Mouse (Mus musculus) spleen, adult 18-20 months (tissue): ENCODE measurements around the gene Calhm2.

Source experiments
- DNase-seq, 2 experiments: peaks; one replicate each; pipeline ENCODE4 v3.0.0; 2022; ENCODE audit warnings: mixed read lengths in 2 of 2

Gene Calhm2

GRCm38 (mm10) chr19:47137771-47138421, at the start of gene Calhm2:
TSS of gene Calhm2 (minus strand) at chr19:47138294.
- DNase-seq, result peak; percentile 63 to 68

GRCm38 (mm10) chr19:47186514-47187275, 48.6 kb upstream of the Calhm2 start:
- DNase-seq, result no peak

- DNase-seq, result no peak
These were observed 46.6 kb upstream of the Calhm2 start for GRCm38 (mm10) chr19:47184736-47185135.

DNA sequence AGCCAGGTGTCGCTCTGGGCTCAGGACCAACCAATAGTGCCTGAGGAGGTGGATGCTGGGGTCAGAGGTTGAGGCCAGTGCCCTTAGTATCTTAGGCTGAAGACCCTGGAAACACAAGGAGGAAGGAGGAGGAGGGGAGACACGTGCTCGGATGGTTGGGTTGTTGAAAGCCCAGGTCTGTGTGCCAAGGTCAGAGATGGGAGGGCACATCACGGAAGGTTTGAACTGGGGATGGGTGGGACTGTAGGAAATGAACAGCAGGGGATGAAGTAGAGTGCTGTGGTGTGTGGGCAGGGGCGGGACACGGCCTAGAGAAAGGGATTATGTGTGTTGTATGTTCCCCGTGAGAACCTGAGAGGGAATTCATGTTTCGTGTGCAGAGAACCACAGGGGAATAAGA, 46.1 kb upstream of the Calhm2 start:
- DNase-seq, result no peak

DNA sequence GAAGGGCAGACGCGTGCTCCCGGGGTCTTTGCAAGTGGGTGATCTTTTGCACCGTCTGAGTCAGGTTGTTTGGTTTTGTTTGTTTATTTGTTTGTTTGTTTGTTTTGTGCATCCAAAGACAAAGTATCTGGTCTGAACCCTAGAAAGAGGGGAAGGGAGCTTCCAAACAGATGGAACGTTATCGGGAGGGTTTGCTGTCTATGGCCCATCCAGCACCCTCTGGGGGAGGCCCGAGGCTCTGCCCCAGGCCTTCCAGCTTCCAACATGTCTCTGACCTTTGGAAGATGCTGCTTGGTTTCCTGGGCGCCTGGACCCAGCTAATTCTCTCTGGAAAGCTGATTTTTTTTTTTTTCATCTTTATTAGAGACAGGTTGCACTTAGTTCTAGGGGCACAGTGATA, 41.9 kb upstream of the Calhm2 start:
- no peak for DNase-seq

DNA sequence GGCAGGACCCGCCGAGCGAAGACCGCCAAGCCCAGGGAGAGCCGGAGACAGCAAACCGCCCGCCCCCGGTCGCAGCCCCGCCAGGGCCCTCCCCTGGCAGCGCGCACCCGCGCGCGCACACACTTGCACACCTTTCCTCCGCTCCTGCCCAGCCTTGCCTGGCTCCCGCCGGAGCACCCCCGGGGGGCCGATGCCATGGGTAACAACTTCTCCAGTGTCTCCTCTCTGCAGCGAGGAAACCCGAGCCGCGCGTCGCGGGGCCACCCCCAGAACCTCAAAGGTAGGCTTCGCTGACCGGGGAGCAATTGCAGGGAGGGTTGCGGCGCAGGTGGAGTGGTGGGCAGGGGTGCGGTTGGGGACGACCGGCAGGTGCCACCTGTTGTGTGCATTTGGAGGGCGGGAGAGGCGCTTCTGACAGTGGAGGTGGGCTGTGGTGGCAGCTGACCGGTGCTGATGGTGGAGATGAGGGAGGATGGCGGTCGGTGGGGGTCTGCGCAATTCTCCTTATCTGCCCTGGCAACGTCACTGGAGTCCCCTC, 41.2 kb upstream of the Calhm2 start:
- no peak for DNase-seq

DNA sequence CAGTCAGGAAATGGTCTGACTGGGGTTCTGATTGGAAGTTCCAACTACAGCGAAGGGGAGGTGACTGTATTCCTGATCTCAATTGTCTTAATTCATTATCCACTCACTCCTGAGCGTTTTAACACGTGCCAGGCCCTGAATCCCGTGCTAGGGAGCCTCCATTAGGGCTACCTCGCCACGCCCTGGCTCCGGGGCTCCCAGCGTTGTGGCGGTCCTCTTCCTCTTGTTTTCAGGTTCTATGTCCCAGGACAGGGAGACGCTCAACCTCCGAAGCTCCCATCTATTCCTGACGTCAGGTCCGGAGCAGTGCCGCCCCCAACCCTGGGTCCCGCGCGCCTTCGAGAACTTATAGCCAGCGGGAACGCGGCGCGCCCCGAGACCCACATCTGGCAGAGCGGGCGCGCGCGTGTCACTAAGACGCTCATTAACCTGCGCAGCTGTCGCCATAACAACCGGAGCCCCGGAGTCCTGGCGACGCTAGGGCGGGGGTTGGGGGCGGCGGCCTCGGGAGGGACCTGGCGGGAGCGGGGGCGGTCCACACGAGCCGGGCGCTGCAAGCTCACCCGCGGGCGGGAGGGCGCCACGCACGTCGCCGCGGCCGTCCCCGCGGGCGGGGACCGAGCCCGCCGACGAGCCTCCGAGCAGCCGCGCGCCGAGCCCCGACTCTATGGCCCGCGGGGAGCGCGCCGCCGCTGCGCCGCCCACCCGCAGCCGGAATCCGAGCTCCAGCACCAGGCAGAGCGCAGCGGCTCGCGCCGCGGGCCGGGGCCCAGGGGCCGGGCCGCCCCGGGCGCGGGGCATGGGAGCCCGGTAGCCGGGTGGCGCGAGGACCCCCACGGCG, 40.6 kb upstream of the Calhm2 start, which contains the start of gene Neurl1a:
TSS of gene Neurl1a (plus strand) at position 390 of the 841 bp plus-strand sequence.
- no peak for DNase-seq

GRCm38 (mm10) chr19:47178001-47178400, 39.9 kb upstream of the Calhm2 start:
- DNase-seq, result no peak

DNA sequence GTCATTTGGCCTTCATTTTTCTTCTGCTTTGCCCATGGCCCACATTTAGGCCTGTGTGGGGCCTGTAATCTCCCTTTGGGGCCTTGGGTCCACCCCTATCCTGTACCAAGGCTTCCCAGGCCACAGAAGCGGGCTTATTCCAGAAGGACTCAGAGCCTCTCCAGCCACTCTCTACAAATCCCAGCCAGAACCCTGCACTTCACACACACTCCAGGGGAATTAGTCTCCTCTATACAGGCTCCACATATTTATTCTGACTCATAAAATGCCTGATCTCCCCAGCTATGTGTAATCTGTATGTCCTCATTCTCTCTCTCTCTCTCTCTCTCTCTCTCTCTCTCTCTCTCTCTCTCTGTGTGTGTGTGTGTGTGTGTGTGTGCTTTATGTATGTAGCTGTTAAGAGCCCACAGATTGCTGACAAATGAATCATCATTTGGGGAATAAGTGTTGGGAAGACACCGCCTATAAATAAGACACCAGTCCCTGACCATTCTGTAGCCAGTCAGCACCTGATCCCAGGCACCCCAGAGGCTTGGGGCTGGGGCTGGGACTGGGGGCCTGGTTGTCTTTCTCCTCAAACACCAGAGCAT, 38.9 kb upstream of the Calhm2 start:
- DNase-seq, result no peak

DNA sequence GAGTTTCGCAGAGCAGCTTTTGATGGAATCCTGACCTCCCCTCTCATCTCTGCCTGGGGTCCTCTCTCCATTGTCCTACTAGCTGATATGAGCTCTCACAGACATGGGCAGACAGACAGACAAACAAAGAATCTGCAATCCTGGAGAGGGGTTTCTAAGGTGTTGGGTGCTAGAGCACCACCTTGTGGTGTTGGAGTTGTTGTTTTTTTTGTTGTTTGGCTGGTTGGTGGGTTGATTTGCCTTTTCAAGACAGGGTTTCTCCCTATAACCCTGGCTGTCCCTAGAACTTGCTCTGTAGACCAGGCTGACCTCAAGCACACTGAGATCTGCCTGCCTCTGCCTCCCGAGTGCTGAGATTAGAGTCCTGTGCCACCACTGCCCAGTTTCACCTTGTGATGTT, 37.4 kb upstream of the Calhm2 start:
- DNase-seq, result no peak

DNA sequence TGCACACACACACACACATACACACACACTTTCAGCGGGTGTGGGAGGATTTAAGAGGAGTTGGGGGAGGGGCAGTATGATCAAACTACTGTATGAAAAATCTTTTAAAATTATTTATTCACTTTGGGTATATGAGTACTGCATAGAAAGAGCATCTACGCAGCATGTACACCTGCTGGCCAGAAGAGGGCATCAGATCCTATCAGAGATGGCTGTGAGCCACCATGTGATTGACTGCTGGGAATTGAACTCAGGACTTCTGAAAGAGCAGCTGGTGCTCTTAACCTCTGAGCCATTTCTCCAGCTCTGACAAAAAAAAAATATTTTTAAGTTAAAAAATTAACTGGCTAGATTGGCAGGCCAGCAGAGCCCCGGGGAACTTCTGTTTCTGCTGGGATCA, 36.4 kb upstream of the Calhm2 start:
- no peak for DNase-seq

DNA sequence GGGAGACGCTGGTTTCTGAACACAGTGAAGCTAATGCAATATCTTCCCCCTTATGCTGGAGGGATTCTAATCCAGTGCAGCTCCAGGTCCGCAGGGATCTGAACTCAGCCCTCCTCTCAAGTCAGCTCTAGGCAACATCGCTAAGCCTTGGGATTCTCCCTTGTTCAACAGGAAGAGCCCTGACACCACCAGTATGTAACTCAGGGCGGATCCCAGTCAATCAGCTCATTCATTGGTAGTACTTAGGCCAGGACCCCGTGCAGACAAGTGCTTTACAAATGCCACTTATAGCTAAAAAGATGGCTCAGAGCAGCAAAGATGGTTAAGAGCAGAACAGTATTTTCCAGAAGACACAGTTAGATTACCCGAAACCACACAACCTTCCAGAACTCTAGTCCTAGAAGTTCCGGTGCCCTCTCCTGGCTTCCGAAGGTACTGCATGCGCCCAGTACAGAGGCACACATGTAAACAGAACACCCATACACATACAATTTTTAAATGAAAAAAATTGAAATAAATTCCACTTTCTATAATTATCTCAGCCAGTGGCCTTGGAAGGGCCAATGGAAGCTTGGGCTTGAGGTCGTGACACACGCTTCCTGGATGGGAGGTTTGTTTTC, 30.8 kb upstream of the Calhm2 start:
- DNase-seq, result peak; percentile 71 to 89

- DNase-seq, result peak in 1 of 2 experiments; percentile 23
These were observed 30.1 kb upstream of the Calhm2 start for GRCm38 (mm10) chr19:47168223-47168622.

DNA sequence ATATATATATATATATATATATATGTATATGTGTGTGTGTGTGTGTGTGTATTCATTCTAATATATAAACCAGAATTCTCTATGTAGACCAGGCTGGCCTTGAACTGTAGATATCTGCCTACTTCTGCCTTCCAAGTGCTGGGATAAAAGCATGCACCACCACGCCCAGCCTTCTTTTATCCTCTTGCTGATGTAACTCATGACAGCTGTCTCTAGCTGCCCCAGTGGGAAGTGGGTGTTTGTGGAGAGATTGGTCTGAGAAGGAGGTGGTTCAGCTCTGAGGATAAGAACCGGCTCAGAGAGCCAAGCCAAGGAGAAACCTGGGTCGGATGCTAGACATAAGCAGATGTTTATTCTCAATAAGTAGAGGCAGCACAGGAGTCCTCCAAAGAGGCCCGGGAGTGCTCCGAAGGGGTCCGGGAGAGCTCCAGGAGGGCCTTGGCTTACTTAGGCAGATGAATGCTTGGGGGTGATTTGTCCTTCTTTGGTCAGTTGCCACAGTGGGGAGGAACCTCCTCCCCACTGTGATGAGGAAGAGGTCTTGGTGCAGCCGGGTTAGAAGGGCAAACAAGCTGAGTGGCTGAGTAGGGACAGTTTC, 29.6 kb upstream of the Calhm2 start:
- DNase-seq, result no peak

- no peak for DNase-seq
These were observed 28.7 kb upstream of the Calhm2 start for GRCm38 (mm10) chr19:47166758-47167157.

GRCm38 (mm10) chr19:47163176-47163744, 25.2 kb upstream of the Calhm2 start:
- no peak for DNase-seq

DNA sequence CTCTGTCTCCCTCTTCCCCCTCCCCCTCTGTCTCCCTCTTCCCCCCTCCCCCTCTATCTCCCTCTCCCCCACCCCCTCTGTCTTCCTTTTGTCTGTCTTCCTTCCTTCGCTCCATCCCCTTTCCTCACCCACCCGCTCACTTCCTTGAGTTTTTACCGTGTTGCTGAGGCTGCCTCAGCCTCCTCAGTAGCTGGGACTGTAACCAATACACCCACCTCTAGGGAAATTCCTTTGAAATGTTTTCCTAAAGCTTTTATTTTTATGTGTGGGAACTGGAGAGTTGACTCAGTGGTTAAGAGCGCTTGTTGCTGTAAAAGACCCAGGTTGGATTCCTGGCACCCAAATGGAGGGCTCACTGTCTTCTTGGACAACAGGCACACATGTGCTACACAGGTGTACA, 23.6 kb upstream of the Calhm2 start:
- DNase-seq, result no peak

GRCm38 (mm10) chr19:47157664-47158063, 19.6 kb upstream of the Calhm2 start, which contains the start of gene Calhm3:
TSS of gene Calhm3 (minus strand) at chr19:47157764.
- DNase-seq, result no peak

DNA sequence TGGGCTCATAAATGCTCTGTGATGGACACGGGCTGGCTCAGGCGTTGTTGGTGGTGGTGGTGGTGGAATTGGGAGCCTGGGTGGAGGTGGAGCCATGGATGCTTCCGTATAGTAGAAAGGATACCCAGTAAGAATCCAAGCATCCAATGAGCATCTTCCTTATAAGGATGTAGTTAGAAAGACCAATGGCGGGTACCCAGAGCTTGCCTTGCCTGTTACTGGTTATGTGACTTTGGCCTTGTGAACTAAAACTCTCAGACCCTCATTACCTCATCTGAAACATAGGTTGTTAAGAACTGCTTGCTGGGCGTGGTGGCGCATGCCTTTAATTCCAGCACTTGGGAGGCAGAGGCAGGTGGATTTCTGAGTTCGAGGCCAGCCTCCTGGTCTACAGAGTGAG, 15.7 kb upstream of the Calhm2 start:
- no peak for DNase-seq

GRCm38 (mm10) chr19:47152062-47152369, 13.9 kb upstream of the Calhm2 start:
- DNase-seq, result no peak

DNA sequence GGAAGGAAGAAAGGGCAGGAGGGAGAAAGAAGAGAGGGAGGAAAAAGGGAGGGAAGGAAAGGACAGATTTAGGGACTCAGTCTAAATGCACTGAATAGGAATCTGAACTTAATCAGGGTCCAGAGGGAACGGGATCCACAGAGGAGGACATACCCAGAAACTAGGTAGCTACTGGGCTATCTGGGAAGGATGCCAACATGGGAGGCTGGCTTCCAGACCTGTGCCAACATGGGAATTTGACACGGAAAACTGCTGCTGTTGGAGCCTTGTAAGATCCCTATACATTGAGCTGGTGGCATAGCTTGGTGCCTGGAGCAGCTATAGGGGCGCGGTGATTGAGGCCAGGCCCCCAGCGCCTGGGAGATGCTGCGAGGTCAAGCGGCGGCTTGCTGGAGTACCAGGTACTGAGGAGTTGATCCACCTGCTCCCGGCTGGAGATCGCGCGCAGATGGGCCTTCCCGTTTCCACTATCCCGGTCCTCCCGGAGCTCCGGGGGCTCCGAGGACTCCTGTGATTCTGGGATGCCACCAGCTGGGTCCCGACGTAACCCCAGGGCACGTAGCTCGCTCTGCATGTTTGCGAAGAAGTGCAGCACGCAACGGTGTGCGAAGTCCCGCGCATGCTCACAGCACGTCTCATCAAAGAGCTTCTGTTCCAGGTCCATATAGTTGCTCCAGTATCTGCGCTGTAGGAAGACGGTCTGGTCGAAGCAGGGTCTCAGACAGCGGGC, 13.4 kb upstream of the Calhm2 start:
- DNase-seq, result no peak
